Mouse (Mus musculus): ENCODE results near the gene Frmd4a.

DNA sequence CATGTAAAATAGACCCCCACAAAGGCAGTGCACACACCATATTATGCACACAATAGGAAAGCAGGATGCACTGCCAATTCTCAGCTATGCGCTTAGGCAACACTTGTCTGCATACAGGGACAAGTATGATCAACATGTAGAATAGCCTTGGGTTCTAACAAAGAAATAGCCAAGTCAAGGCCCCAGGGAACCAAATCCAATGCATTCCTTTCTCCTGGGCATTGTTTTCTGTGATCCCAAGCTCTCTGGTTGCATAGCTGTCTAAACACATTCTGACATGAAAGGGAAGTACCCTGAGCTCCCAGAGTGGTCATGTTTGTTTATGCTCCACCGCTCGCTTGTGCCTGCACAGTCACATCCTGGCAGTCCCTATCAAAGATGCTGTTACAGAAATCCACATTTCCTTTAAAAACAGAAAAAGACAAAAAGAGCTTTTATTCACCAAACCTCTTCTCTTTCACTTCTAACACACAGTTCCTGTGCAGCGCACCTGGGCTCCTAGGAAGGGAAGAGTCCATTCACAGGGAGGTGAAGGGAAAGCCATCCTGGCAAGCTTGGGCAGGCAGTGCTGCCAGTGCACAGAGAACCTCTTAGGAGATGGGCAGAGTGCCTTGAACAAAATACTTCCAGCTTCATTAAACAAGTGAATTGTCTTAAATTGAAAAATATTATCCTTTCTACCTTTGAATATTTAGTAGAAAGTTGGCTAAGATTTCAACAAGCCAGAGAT lies 124.9 kb downstream of the Frmd4a start:
- no peak for TF ChIP-seq CTCF (IDR thresholded peaks at IDR 0.05; ENCODE audit: low read depth)
- no peak for TF ChIP-seq EP300 (optimal IDR thresholded peaks at IDR 0.05)

All from stomach, postnatal 0 days (tissue).